Mouse (Mus musculus): ENCODE measurements around the gene Rybp.

DNA sequence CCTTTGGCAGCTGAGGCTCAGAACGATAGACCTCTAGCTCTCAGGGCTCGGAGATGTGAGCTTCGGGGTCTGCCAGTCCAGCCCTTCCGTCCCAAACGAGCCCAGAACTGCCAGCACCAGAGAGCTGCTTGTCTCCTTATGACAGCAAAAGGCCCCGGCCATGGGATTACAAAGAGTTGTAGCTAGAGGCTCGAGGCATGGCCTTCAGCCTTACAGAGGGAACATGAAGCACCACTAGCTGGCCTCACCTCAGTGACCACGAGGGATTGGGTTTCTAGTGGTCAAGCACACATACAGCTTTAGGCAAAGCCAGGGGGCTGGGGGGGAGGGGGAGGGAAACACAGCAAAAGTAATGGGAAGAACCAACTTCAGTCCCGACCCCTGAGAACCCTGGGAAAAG, 43.8 kb upstream of the Rybp start:
- no peak for TF ChIP-seq POLR2A (IDR thresholded peaks at IDR 0.05; ENCODE audit: control insufficient read depth, extremely low read depth, insufficient read depth, low read length, poor library complexity)
- TF ChIP-seq CTCF (IDR thresholded peaks at IDR 0.05; ENCODE audit: borderline replicate concordance, control insufficient read depth, extremely low read depth, insufficient read depth, low read length, poor library complexity): no peak

Measured in thymus, adult 2 months (tissue).